Comparison of ENCODE assay signal across 28 mouse cellular contexts in genomic region chr9:119230829-119231228, GRCm38 (mm10). TPM values are rescaled to one million over a fixed set of nuclear protein-coding genes. Genes with fewer than 3 reads are reported as not detected.
"Had no signal": no experiment of that assay in that cellular context is flagged by ENCODE, and none has a peak within 500 bp of the region (broad histone marks: within the 10 kb centered on the region; RNA-seq: fewer than 3 reads in every experiment).

No protein-coding gene starts in this region.

- H3K27me3 ChIP-seq: lung, embryonic 15.5 days; midbrain, embryonic 13.5 days; neural tube, embryonic 13.5 days had no signal

- H3K9ac ChIP-seq: lung, embryonic 15.5 days; midbrain, embryonic 13.5 days; neural tube, embryonic 13.5 days had no signal

- H3K4me2 ChIP-seq: lung, embryonic 15.5 days; midbrain, embryonic 13.5 days; neural tube, embryonic 13.5 days had no signal

- DNase-seq: kidney, adult 18-20 months; kidney, adult 9 months; kidney, postnatal 25 days; layer of hippocampus, postnatal 36 days; lung, adult 18-20 months; lung, postnatal 10 days; lung, postnatal 36 days; retina, postnatal 1 day; right cerebral cortex, postnatal 25 days; thymus, adult 18-20 months; thymus, postnatal 36 days had no signal

- ATAC-seq: midbrain, embryonic 13.5 days; midbrain, embryonic 16.5 days had no signal

- H3K4me1 ChIP-seq: lung, embryonic 15.5 days; midbrain, embryonic 10.5 days; midbrain, embryonic 13.5 days; neural tube, embryonic 13.5 days had no signal

- H3K27ac ChIP-seq: kidney, postnatal 0 days; layer of hippocampus, adult 2 months; left cerebral cortex, adult 2 months; lung, embryonic 15.5 days; midbrain, embryonic 10.5 days; midbrain, embryonic 13.5 days; neural tube, embryonic 13.5 days had no signal

- H3K36me3 ChIP-seq: lung, embryonic 15.5 days had no signal

- H3K4me3 ChIP-seq: layer of hippocampus, adult 2 months; left cerebral cortex, adult 2 months; lung, embryonic 15.5 days; midbrain, embryonic 10.5 days; midbrain, embryonic 13.5 days; myocyte; neural tube, embryonic 13.5 days had no signal

- H3K9me3 ChIP-seq: lung, embryonic 15.5 days; midbrain, embryonic 13.5 days; neural tube, embryonic 13.5 days had no signal

RNA-seq across cellular contexts. Expression of gene Slc22a13, which starts 21.9 kb away (rescaled TPM):
- total RNA-seq: layer of hippocampus, adult 2 months; layer of hippocampus, postnatal 10 days; left cerebral cortex, postnatal 10 days; left cerebral cortex, postnatal 36 days; monocyte, adult 5-6 weeks; neutrophil, adult 5-6 weeks had no signal
- polyA plus RNA-seq: intestine, embryonic 16.5 days; limb, embryonic 11.5 days; lung, embryonic 15.5 days; midbrain, embryonic 10.5 days; midbrain, embryonic 13.5 days; midbrain, embryonic 16.5 days; myocyte; neural tube, embryonic 13.5 days; stomach, embryonic 16.5 days had no signal
